Mouse (Mus musculus) kidney, adult 10 weeks (tissue): ENCODE measurements around the gene Armc12. TPM values are rescaled to one million over a fixed set of nuclear protein-coding genes. Genes with fewer than 3 reads are reported as not detected.

Experiments
- polyA plus RNA-seq: library from polyadenylated mRNA; stranded (reverse); fragments of 350-450 nt; fragmentation: Illumina TruSeq; extraction: RNeasy Lipid Tissue Mini Kit (QIAGEN cat#74804); gene quantifications from one replicate; pipeline ENCODE4 v1.2.3, GENCODE M21; 2014; ENCODE audit warnings: low read depth, low replicate concordance

Armc12 gene
- polyA plus RNA-seq: 0.44 TPM

DNA sequence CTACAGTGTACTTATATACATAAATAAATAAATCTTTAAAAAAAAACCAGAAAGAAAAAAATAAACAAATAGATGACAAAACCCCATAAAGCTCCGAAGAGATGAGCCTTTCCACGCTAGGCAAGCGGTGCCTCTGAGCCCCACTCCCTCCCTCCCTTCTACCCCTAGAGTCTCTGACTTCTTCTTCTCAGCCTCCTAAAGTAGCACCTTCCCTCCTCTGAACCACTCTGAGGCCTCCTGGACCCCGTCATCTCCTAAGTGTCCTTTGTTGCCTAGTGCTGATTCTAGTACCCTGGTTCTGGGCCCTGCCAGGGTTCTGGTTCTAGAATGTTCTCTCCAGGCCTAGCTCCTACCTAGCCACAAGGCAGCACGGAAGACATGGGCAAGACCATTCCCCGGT lies at the start of gene Armc12:
Gene Armc12 (plus strand): TSS at position 301 of the 400 bp plus-strand sequence.

DNA sequence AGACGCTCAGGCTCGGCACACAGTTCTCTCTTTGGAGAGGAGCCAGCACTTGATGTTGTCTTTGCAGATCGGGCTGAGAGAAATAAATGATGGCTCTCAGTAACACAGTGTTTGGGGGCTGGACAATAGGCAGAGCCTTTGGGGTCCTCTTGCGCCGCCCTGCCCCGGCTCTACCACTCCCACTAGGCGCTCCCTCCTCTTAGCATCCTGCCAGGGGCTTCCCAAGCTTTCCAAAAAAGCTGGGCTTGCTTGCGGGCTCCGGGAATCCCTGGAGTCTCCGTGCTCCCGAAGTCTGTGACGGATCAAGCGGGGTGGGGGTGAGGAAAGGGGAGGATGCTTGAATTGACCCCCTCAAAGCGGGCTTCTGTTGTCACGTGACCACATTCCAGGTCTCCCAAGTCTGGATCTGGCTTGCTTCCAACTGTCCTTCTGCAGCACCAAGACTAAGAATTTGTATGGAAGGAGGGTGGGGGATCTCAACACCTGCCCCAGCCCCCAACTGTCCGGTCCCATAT lies 13.1 kb upstream of the Armc12 start, which contains the start of gene Fkbp5:
Gene Fkbp5 (minus strand): TSS at position 87 of the 515 bp plus-strand sequence.

DNA sequence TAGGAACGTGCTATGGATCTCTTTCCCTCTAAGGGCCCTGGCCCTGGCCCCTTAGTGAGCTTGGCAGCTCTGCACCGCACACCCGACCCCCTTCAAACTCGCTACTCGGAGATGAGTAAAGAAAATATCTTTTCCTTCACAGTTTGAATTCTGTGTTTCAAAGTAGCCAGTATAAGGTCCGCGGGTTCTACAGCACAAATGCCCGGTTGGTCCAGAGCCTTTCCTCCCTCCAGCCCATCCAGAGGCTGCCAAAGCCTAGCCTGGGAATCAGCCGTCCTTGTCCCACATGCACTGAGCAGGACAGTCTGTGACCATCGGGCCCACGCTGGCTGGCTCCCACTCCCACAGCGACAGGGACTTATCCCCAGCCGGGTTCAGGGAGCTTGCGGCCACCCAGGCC lies 18.5 kb downstream of the Armc12 start, which contains the start of gene Clpsl2:
Gene Clpsl2 (plus strand): TSS at position 301 of the 400 bp plus-strand sequence.

GRCm38 (mm10) chr17:28560598-28560997 lies 30.0 kb downstream of the Armc12 start, which contains the start of gene Clps:
Clps (minus strand) TSS chr17:28560766.

DNA sequence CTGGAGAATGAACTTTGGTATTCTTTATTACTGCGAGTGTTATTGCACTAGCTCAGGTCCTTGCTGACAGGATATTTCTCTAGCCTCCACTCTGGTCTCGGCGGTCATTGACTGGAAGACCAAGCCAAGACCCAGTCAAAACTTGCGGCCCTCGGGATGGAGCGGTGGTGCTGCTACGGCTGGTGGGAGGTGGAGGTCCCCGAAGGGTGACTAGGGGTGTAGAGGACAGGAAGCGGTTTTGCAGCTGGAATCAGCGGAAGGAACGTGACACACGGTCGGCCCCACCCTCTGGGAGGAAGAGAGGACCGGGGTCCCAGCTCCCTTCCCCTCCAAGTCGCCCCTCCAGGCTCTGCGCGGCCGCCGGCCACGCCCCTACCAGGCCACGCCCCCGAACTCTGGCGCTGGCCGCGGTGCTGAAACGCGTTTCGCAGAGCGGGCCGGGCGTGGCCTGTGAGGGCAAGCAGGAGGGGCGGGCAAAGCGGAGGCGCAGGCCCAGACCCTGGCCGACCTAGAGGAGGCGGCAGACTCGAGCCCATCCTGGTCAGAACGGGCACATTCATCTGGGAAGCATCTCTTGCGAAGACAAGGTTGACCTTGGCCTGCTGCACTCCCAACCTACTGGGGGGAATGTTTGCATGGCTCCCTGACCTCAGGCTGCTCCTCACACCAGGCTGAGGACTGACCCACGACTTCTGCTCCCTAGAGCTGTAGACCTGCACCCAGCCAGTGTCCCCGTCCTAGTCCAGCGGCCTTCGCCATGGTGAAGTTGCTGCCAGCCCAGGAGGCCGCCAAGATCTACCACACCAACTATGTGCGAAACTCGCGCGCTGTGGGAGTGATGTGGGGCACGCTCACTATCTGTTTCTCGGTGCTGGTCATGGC lies 44.9 kb downstream of the Armc12 start, which contains the start of gene Lhfpl5:
Gene Lhfpl5 (plus strand): TSS at position 398 of the 882 bp plus-strand sequence.

Other genes starting within 250 kb of the Armc12 start
- gene Fance, start 217.3 kb upstream of the Armc12 start, polyA plus RNA-seq: not detected
- gene Rpl10a, start 202.3 kb upstream of the Armc12 start, polyA plus RNA-seq: 117 TPM
- 0.49 TPM for gene Tead3, start 180.0 kb upstream of the Armc12 start, polyA plus RNA-seq
- not detected for gene Tulp1, start 165.6 kb upstream of the Armc12 start, polyA plus RNA-seq
- gene Fkbp5, start 13.3 kb upstream of the Armc12 start, polyA plus RNA-seq: 45.0 TPM
- gene Clpsl2, start 18.6 kb downstream of the Armc12 start, polyA plus RNA-seq: not detected
- gene Clps, start 30.0 kb downstream of the Armc12 start, polyA plus RNA-seq: not detected
- gene Lhfpl5, start 44.8 kb downstream of the Armc12 start, polyA plus RNA-seq: not detected
- gene Srpk1, start 91.9 kb downstream of the Armc12 start, polyA plus RNA-seq: 113 TPM
- not detected for gene Slc26a8, start 159.4 kb downstream of the Armc12 start, polyA plus RNA-seq
- gene Mapk14, start 160.5 kb downstream of the Armc12 start, polyA plus RNA-seq: 61.5 TPM
- 1.2 TPM for gene AC170998.1, start 195.3 kb downstream of the Armc12 start, polyA plus RNA-seq
- 0.49 TPM for gene Mapk13, start 238.5 kb downstream of the Armc12 start, polyA plus RNA-seq